Mouse (Mus musculus) myocyte (in vitro differentiated cells): Measurements from ENCODE around the gene Lbx1. TPM values are rescaled to one million over a fixed set of nuclear protein-coding genes. Genes with fewer than 3 reads are reported as not detected.

Source experiments
- H3K27me3 ChIP-seq: one replicate; pipeline ENCODE4 v1.6.1; 2011; ENCODE audit not compliant: control insufficient read depth, insufficient read depth, insufficient read length
- H3K36me3 ChIP-seq: one replicate; pipeline ENCODE4 v1.6.1; 2011; ENCODE audit not compliant: control insufficient read depth, insufficient read depth
- H3K4me2 ChIP-seq: one replicate; pipeline ENCODE4 v1.6.1; 2011; ENCODE audit warnings: low read depth, control low read depth
- H3K4me3 ChIP-seq: one replicate; pipeline ENCODE4 v1.5.1; 2011; ENCODE audit warnings: mild to moderate bottlenecking, control low read depth, moderate library complexity
- H3K79me2 ChIP-seq: one replicate; pipeline ENCODE4 v1.6.1; 2011; ENCODE audit not compliant: control insufficient read depth, insufficient read depth
- H3ac ChIP-seq: one replicate; pipeline ENCODE4 v1.6.1; 2011; ENCODE audit not compliant: control insufficient read depth, insufficient read length
- CEBPB ChIP-seq: IDR thresholded peaks from 2 replicates; pipeline ENCODE4 v1.6.1; 2011; ENCODE audit warnings: mild to moderate bottlenecking, moderate library complexity; ENCODE audit not compliant: poor library complexity, insufficient read depth, severe bottlenecking
- E2F4 ChIP-seq: IDR thresholded peaks from one replicate; pipeline ENCODE4 v1.6.1; 2011; ENCODE audit warnings: mild to moderate bottlenecking, control low read depth, moderate library complexity; ENCODE audit not compliant: insufficient read depth
- MAX ChIP-seq: IDR thresholded peaks from one replicate; pipeline ENCODE4 v1.6.1; 2011; ENCODE audit warnings: low read depth, mild to moderate bottlenecking, control low read depth
- MYOD1 ChIP-seq, 3 experiments: IDR thresholded peaks; one replicate each; pipeline ENCODE4 v1.6.1; 2011; ENCODE audit warnings: control low read depth in 2 of 3, low read depth in 2 of 3, mild to moderate bottlenecking in 2 of 3, moderate library complexity in 1 of 3; ENCODE audit not compliant: insufficient read length in 2 of 3, control insufficient read depth in 1 of 3
- MYOG ChIP-seq, 3 experiments: IDR thresholded peaks; one replicate each; pipeline ENCODE4 v1.6.1; 2011; ENCODE audit warnings: control low read depth in 2 of 3, low read depth in 2 of 3, mild to moderate bottlenecking in 2 of 3; ENCODE audit not compliant: insufficient read length in 2 of 3, control insufficient read depth in 1 of 3, insufficient read depth in 1 of 3
- POLR2A ChIP-seq: IDR thresholded peaks from one replicate; pipeline ENCODE4 v1.6.1; 2011; ENCODE audit warnings: low read depth, mild to moderate bottlenecking, control low read depth, moderate library complexity; ENCODE audit not compliant: insufficient read length
- POLR2AphosphoS2 ChIP-seq: IDR thresholded peaks from one replicate; pipeline ENCODE4 v1.6.1; 2011; ENCODE audit warnings: low read depth, control low read depth; ENCODE audit not compliant: insufficient read length
- REST ChIP-seq: IDR thresholded peaks from one replicate; pipeline ENCODE4 v1.6.1; 2011; ENCODE audit warnings: mild to moderate bottlenecking, control low read depth, moderate library complexity; ENCODE audit not compliant: insufficient read depth, insufficient read length
- SRF ChIP-seq: IDR thresholded peaks from one replicate; pipeline ENCODE4 v1.6.1; 2011; ENCODE audit warnings: low read depth; ENCODE audit not compliant: control insufficient read depth, insufficient read length
- TCF12 ChIP-seq: IDR thresholded peaks from one replicate; pipeline ENCODE4 v1.6.1; 2011; ENCODE audit warnings: mild to moderate bottlenecking, control low read depth; ENCODE audit not compliant: poor library complexity, insufficient read depth, severe bottlenecking
- TCF3 ChIP-seq: IDR thresholded peaks from one replicate; pipeline ENCODE4 v1.6.1; 2011; ENCODE audit warnings: low read depth, control low read depth; ENCODE audit not compliant: insufficient read length
- USF1 ChIP-seq: IDR thresholded peaks from one replicate; pipeline ENCODE4 v1.6.1; 2011; ENCODE audit warnings: low read depth, mild to moderate bottlenecking, control low read depth, moderate library complexity
- polyA plus RNA-seq: library from polyadenylated mRNA; unstranded; fragments of >200 nt; fragmentation: generic; extraction: Trizol; gene quantifications from one replicate; pipeline ENCODE4 v1.2.1, GENCODE M21; 2012; ENCODE audit warnings: missing spikeins

Gene Lbx1
- polyA plus RNA-seq, 1 experiment = 0.22 TPM

DNA sequence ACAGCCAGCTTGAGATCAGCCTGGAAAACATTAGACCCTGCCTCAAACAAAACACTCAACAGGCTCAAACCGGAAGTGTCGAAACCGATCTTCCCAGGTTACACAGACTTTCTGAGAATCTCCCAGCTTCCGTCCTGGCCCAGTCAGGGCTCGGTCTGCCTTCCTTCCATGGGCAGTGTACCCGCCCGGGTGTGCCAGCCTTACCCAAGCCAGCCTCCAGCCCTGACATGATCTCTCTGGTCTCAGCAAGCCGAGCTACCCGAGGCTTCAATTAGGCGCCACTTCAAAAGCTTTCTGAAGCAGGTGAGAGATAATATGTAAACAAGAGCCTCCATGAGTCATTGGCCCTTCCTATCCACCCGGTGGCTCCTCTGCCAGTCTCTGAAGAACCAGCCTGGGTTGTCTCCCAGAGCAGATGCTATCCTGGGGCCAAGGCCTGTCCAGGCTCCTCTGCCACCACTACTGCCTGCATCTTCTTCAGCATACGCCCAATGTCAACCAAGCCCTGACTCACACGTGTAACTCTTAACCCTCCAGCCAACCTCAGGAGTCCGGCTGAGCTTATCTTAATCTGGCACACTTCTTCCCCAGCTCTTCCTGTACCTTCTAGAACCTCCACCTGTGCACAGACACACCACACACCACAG, 25.7 kb downstream of the Lbx1 start:
- TF ChIP-seq MYOD1 (IDR thresholded peaks at IDR 0.05; ENCODE audit: control insufficient read depth in 1 of 3, insufficient read length in 2 of 3, low read depth in 2 of 3) = no peak
- no peak for TF ChIP-seq SRF
- no peak for TF ChIP-seq MAX
- TF ChIP-seq REST = no peak
- TF ChIP-seq POLR2AphosphoS2 = no peak
- no peak for TF ChIP-seq POLR2A
- no peak for TF ChIP-seq MYOG (IDR thresholded peaks at IDR 0.05; ENCODE audit: control insufficient read depth in 1 of 3, insufficient read depth in 1 of 3, insufficient read length in 2 of 3, low read depth in 2 of 3)
- TF ChIP-seq E2F4 = no peak
- no peak for TF ChIP-seq CEBPB
- TF ChIP-seq TCF12 = no peak
- TF ChIP-seq TCF3 = no peak
- TF ChIP-seq USF1 = no peak
- H3K36me3 ChIP-seq = no peaks in the 10 kb centered on the region
- H3ac ChIP-seq = no peak overlapping the region
- H3K27me3 ChIP-seq = peaks cover 5% of the 10 kb centered on the region
- no peak overlapping the region for H3K4me3 ChIP-seq
- H3K79me2 ChIP-seq = no peaks in the 10 kb centered on the region
- no peak overlapping the region for H3K4me2 ChIP-seq

DNA sequence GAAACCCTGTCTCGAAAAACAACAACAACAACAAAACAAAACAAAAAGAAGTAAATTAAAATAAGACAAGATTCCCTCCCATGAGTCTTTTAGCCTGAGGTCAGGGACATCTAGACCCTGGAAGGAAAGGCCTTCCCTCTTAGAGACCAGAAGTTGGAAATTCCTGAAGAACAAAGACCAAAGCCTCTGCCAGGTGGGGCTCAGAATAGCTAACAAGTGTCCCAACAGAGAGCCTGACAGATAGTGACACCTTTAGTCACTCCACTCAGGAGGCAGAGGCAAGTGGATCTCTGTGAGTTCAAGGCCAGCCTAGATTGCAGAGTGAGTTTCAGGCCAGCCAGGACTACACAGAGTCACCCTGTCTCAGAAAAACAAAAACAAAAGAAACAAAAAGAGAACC, 26.4 kb downstream of the Lbx1 start:
- no peak overlapping the region for H3K4me3 ChIP-seq
- H3K79me2 ChIP-seq = no peaks in the 10 kb centered on the region
- TF ChIP-seq TCF3 (no peak), MAX (no peak), E2F4 (no peak), MYOD1 (IDR thresholded peaks at IDR 0.05; ENCODE audit: control insufficient read depth in 1 of 3, insufficient read length in 2 of 3, low read depth in 2 of 3) (no peak), POLR2A (no peak), REST (no peak), MYOG (IDR thresholded peaks at IDR 0.05; ENCODE audit: control insufficient read depth in 1 of 3, insufficient read depth in 1 of 3, insufficient read length in 2 of 3, low read depth in 2 of 3) (no peak), TCF12 (no peak), SRF (no peak), CEBPB (no peak), USF1 (no peak), POLR2AphosphoS2 (no peak)
- H3K27me3 ChIP-seq = peaks cover 5% of the 10 kb centered on the region
- H3K36me3 ChIP-seq = no peaks in the 10 kb centered on the region
- no peak overlapping the region for H3ac ChIP-seq
- H3K4me2 ChIP-seq = no peak overlapping the region

GRCm38 (mm10) chr19:45208438-45209060, 27.1 kb downstream of the Lbx1 start:
- Histone ChIP-seq H3ac (no peak overlapping the region), H3K27me3 (peaks cover 5% of the 10 kb centered on the region), H3K4me3 (no peak overlapping the region), H3K36me3 (no peaks in the 10 kb centered on the region), H3K4me2 (no peak overlapping the region), H3K79me2 (no peaks in the 10 kb centered on the region)
- TF ChIP-seq POLR2AphosphoS2 = no peak
- TF ChIP-seq E2F4 = no peak
- no peak for TF ChIP-seq POLR2A
- no peak for TF ChIP-seq USF1
- no peak for TF ChIP-seq MAX
- no peak for TF ChIP-seq SRF
- TF ChIP-seq REST = no peak

DNA sequence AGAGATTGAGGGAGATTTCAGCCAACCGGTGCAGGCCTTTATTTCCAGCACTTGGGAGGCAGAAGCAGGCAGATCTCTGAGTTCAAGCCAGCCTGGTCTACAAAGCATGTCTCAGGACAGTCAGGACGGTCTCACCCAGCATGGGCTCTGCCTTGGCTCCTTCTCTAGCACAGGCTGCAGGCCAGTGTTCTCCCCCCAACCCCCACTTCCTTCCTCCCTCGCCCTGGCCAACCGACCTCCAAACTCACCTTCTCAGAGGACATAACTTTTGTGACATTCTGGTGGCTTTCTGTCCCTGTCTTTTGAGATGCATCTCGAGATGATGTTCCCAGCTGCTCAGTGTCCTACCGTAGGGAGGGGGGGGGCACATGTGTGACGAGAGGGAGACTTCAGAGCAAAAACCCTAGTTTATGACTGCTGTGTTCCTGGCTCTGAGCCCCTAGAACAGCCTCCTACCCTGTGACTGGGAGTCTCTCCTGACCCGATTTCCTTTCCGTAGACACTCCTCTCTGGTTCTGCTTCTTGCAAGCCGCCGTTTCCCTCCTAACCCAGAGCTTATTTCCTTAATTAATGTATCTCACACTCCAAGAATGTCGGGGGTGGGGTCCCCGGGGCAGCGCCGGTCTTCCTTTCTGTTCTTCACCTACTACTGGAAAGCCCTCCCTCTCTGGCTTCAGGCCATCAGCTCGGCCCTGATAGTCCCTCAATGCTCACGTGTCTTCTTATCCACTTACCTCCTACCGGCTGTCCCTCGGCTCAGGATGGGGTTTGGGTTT, 27.8 kb downstream of the Lbx1 start:
- Histone ChIP-seq H3K4me3 (no peak overlapping the region), H3K27me3 (peaks cover 5% of the 10 kb centered on the region), H3K4me2 (no peak overlapping the region), H3ac (no peak overlapping the region), H3K79me2 (no peaks in the 10 kb centered on the region), H3K36me3 (no peaks in the 10 kb centered on the region)
- TF ChIP-seq CEBPB (no peak), MYOG (IDR thresholded peaks at IDR 0.05; ENCODE audit: control insufficient read depth in 1 of 3, insufficient read depth in 1 of 3, insufficient read length in 2 of 3, low read depth in 2 of 3) (no peak), E2F4 (no peak)
